Mouse (Mus musculus): ENCODE results near the gene Bmp8b.
"Not testable (repeated sequence)": the region's sequence is repeated elsewhere in the genome, so short reads cannot be mapped to it uniquely, and the experiment has no call there.

The Bmp8b gene

DNA sequence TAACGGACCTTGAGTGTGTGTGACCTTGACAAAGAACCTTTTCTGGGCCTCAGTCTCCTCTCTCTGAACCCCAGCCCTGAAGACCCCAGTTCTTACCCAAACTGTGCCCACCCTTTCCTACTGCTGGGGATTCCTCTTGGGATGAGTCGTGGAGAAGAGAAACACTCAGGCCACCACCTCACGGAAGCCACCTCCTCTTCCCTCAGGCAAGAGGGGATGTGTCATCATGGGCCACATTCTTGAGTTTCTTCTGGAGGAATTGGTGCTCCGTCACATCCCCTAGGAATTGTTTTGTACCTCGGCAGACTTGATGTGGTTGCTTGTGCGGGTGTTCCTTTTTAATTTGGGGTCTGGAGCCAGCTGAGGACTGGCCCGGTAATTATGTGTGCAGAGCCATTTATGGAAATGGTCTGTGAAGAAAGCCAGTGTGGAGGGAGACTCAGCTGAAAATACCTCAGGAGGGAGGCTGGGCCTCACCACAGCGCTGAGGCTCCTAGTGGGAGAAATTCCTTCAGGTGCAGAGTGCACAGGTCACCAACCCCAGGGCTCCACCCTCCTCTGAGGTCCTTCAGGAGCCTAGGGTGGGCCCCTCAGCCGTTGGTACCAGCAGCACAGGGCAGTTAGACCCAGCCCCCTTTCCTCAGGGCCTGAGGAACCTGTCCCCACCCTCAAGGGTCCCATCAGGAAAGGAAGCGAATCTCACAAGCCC is 6.5 kb downstream of the Bmp8b start:
- DNase-seq = not testable (repeated sequence)

DNA sequence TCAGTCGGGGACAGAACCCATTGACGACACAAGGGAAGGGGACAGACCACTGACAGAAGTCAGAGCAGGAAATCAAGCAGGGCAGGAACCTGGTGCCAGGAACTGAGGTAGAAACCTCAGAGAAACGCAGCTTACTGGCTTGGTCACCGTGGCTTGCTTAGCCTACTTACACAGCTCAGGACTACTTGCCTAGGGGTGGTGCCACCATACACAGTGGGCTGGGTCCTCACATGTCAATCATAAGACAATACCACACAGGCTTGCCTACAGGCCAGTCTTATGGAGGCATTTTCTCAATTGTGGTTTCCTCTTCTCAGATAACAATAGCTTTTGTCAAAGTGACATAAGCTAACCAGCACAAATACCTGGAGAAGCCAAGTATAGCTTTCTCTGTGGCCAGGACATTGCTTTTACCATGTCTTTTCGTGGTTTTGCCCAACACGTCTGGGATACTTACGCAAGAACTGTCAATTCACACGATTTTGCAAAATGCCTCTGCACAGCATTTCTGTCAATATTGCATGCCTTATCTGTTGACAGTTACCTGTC is 7.3 kb downstream of the Bmp8b start:
- no peak for DNase-seq

DNA sequence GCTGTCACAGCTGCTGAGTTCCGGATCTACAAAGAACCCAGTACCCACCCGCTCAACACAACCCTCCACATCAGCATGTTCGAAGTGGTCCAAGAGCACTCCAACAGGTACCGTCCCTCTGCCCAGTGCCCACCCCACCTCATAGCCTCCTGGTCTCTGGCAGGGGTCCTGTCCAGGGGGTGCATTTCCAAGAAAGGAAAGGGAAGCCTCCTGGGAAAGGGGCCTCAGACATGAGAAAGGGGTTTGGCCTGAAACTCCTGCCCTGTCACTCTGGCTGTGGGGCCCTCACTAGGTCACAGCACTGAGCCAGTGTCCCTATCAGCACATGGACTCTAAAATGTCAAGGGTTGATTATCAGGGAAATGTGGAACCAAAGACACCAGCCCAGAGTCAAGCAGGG is 9.7 kb downstream of the Bmp8b start:
- not testable (repeated sequence) for DNase-seq

DNA sequence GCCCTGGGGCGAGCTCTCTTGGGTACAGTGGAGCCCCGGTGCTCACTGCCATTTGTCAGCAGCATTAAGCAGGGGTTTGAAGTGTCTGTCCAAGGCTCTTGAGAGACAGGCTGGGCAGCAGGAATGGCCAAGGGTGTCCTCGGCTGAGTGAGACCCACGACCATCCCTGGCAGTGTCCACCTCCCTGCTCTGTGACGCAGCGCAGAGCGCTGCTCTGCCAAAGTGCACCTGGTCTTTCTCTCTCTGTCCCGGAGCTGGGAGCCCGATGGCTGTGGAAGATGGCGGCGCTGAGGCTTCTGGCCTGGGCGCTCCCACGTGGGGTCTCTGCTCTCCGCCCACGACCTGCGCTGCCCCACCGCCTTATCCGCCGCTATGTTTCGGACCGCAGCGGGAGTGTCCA is 11.0 kb downstream of the Bmp8b start, which contains the start of gene Oxct2b:
TSS of gene Oxct2b (plus strand) at position 256 of the 400 bp plus-strand sequence.
- no peak for DNase-seq

DNA sequence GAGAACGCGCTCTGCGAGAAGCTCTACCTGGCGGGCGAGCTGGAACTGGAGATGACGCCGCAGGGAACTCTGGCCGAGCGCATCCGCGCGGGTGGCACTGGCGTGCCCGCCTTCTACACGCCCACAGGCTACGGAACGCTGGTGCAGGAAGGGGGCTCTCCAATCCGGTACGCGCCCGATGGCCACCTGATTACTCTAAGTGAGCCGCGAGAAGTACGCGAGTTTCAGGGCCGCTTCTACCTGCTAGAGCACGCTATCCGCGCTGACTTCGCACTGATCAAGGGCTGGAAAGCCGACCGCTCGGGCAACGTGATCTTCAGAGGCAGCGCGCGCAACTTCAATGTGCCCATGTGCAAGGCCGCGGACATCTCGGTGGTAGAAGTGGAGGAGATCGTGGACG is 11.7 kb downstream of the Bmp8b start:
- not testable (repeated sequence) for DNase-seq

DNA sequence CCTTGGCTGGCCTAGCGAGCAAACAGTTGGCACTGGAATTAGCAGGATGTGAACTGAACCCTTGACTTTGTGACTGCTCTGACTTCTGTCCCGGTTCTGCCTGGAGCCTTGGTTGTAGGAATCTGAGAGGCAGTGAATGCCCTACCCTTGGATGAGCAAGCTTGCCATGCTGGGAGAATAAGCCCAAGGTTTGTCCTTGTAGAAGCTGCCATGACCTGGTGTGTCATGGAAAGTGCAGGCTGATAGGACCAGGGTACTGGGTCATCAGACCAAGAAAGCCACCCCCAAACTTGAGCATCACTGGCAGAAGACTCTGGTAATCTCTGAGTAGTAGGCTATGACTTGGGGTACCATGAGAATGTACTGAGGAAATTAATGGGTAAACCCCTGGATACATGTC is 16.3 kb downstream of the Bmp8b start:
- DNase-seq = no peak

DNA sequence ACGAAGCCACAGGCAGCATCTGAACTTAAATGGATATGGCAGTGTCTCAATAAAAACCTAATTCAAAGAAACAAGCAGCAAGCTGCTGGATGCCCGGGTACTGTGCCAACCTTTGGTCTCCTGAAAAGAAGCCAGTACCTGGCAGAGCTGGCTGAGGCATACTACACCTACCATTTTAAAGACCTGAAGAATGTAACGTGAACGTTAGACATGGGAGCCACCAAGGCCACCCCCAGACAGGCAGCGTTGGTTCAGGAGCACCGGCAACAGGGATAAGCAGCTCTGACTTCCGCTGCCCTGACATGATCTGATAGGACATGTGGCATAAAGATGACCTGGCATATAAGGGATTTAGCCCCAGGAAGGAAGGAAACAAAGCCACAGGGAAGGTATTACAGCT is 21.7 kb downstream of the Bmp8b start:
- peak; percentile 57 to 58 for DNase-seq

DNA sequence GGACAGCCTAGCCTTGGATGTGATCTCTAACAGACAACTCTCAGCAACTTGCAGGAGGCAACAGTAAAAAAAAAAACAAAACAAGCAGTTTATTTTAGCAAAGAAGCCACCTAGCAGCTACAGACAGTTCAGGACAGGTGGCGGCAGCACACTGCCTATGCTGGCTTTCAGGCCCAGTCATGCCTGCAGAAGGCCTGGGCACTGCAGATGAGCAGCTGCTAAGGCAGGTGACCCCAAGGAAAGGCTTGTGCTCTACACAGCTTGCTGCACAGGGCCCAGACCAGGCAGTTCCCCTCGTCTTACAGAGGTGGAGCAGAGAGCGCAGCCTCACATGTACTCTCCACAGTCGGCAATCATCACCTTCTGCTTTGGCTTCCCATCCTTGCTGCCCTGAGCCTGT is 22.1 kb downstream of the Bmp8b start:
- DNase-seq = peak; percentile 27 to 32

DNA sequence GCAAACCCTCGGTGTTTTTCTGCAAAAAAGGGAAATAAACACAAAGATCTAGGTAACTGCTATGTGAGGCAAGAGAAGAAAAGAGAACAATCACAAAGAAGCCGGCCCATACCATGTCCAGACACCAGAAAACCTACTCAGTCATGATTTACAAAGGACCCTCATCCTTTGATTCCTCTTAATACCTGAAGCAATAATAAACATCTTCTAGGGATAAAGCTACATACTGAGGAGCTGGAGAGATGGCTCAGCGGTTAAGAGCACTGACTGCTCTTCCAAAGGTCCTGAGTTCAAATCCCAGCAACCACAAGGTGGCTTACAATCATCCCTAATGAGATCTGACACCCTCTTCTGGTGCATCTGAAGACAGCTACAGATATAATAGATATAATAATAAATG is 32.6 kb downstream of the Bmp8b start:
- no peak for DNase-seq

DNA sequence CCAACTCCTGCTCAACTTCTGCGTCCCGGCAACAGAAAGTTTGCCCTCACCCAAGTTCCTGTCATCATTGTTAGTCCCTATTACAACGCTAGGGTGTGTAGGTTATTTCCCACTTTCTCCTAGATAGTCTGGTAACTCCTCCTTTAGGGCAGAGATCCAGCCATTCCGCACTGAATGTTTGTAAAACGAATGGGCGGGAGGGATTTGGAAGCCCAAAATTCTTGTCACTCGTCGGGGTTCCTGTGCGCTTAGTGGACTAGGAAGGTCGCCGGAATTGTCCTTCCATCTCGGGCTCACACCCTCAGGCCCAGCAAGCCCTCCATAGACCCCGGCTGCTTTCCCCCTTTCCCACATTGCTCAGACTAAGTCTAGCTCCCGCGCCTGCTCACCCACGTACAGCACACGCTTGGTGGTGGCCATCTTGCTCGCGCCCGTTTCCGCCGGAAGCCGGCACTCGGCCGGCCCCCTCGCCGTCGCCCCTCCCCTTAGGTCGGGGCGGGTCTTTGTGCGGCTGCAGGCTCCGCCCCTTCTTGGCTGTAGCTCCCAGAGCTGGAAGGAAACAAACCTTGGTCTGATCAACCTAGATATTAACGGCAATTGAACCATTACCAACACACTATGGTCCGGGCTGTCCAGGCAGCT is 34.7 kb downstream of the Bmp8b start, which contains the start of gene Ppie:
TSS of gene Ppie (minus strand) at position 439 of the 642 bp plus-strand sequence.
- peak; percentile 73 to 79 for DNase-seq

DNA sequence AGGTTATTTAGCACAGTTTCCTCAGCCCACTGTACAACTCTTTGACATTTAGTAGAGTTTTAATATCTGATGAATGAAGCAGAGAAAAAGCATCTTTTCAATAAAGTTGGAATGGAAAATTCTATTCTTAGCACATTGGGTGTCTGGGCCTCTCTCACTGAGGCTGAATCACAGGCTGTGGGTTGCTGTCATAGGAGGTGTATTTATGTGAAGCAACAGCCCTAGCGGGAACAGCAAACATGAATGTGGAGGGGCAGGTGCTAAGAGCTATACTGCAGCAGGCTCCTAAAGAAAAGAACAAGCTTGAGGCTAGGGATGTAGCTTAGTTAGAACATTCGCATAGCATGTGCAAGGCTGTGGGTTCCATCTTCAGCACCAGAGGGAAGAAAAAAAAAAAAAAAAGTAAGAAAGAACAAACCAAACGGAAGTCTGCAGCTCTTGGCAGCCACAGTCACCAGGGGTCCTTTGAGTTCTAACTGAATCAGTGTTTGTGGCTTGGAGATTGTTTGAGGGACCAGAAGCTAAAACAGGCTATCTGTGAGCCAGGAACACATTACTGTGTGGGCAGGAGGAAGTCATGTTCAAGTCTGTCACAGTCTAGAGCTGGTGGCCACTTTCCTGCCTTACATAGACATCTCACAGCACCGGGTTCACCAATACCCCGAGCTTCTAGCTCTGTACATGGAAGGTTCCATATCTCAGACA is 42.6 kb downstream of the Bmp8b start:
- no peak for DNase-seq

DNA sequence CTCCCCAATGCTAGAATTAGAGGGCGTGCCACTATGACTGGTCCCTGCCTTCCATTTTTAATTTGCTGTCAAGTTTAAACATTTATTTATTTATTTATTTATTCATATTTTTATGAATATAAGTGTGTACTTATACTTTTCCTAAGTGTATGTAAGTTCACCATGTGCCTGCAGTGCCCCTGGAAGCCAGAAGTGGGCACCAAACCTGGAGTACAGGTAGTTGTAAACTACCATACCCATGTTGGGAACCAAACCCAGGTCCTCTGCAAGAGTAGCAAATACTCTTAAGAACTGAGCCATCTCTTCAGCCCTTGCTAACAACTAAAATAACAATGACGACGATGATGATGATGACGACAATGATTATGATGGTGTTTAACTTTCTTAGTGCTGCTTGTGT is 47.0 kb downstream of the Bmp8b start:
- no peak for DNase-seq

DNA sequence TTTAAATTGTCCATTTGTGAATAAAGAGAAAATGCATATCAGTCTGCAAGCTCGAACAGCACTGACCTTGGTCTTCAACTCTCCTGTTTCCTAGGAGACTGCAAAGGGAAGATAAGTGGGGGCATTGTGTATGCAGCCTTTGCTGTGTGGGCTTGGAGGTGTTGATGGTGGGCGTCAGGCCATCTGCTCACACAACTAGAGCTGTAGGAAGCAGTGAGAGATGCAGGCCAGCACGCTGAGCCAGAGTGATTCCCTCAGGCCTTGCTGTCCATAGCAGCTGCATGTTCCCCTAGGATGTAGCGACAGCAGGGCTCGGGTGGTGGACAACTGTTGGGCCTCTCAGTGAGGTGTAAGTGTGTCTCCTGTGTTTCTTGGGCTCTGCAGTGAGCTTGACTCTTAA is 48.0 kb downstream of the Bmp8b start:
- no peak for DNase-seq

DNA sequence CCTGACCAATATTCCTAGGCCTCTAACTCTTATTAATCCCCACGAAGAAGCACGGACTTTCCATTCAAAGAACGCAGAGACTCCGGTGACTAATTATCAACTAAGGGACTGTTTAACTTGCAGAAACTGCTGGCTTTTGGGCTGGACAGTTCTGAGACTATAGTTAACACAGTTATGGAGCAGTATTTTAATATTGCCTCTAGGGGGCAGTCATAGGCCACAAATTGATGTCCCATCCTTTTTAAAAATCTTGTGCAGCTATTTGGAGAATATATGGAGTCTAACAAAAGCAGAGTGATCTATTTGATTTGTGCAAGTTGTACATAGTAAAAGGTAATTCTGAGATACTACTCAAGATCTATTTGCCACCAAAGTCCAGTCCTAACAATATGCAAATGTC is 50.0 kb downstream of the Bmp8b start:
- DNase-seq = peak in 1 of 2 experiments; percentile 51

DNA sequence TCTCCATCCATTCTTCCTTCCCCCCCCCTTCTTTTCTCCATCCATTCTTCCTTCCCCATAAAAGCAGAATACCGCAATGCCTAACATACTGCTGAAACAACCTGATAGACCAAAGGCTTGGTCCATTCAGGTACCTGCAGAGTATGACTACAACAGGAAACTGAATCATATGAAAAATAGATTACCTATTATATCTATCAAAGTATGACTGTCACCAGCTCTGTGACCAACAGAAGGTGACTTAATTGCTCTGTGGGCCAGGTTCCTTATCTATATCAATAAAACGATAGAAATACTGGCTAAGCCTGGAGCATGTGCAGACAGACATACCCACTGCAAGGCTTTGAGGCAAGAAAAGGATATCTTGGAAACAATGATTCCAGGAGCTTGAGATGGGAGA is 50.5 kb downstream of the Bmp8b start:
- no peak for DNase-seq

DNA sequence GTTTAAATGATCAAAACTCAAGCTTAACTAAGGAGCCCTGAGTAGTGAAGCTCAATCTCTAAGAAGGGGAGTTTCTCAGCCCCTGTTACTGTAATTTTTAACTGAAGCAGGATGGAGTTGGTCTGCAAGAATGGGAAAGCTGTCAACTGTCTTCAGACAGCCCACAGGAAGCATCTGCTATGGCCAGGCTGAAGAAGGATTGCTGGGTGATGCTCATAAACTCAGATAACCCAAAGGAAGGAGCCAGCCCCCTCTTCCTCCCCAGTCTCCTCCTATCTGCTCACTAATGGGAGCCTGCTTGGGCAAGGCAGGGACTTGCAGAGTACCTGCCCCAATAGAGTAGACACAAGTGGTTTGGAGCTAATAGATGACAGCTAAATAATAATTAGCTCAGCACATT is 50.9 kb downstream of the Bmp8b start:
- DNase-seq = no peak

DNA sequence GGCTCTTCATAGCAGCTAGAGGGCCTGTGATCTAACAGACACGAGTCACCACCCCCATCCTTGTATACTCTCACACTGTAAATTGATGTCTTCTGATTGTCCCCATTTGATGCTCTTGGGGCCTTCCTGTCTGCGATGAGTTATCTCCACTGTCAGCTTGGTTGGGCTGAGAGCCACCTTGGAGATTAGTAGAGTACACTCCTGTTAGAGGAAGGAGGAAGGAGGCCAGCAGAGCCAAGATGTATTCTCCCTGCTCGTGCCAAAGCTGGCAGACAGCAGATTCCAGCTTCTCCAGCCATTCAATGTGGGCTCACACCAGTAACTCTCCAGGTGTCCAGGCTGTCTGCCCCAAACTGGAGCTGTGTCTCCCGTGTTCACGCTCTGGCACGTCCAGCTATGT is 55.6 kb downstream of the Bmp8b start:
- DNase-seq = no peak

DNA sequence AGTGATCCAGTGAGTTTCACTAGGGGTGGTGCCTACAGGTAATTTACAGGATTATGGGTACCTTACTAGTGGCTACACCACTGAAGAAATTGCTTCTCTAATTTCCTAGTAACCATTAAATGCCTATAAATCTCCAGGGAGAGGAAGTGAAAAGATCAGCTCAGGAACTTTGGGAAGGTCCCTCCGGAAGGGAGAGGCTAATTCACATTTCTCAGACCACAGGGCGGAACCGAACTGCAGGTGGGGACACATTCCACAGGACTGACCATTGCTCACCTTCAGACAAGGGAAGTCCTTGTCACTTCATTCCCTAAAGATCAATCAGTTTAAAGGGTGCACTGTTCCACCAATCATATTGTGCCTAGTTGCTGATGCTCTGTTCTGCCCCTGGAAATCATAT is 56.3 kb downstream of the Bmp8b start:
- DNase-seq = not testable (repeated sequence)

DNA sequence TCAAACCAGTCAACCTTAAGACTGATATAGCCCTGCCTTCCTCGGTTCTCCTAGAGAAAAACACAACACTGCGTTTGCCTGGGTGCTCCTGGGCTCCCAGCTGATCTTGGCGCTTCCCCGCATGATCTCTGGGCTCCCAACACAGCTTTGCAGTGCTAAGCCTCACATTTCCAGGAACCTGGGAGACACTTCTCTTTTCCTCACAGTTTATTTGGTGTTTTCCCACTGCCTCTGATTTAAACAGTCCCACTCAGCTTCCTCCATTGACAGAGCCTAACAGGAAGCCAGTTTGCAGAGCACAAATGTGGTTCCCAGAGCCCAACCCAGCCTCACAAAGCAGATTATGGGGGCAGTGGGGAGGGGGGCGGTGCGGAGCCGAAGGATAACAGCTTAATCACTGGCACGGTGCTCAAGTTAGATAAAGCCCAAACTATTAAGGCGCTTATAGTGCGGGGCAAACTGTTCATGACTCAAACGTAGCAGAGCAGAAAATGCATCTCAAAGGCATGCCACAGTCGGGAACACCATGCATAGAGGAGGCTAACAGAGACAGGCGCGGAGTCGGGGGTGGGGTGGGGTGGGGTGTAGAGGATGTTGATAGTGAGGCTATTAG is 57.4 kb downstream of the Bmp8b start:
- no peak for DNase-seq

DNA sequence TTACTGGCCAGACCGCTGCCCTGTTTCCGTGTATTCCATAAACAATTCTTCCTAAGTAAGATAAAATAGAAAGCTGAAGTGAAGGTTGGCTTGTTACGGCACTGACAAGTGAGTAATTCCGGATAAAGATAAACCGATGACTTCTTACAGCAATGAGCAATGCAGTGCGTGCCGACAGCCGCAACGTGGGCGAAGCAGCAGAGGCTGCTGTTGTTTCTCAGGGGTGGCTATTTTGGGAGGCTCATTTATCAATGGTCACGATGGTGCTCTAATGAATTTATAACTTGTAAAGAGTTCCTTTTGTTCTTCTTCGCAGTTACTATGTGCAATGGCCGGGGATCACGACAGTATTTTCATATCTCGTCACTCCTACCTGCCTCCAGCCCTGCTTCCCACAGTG is 59.2 kb downstream of the Bmp8b start:
- no peak for DNase-seq

DNA sequence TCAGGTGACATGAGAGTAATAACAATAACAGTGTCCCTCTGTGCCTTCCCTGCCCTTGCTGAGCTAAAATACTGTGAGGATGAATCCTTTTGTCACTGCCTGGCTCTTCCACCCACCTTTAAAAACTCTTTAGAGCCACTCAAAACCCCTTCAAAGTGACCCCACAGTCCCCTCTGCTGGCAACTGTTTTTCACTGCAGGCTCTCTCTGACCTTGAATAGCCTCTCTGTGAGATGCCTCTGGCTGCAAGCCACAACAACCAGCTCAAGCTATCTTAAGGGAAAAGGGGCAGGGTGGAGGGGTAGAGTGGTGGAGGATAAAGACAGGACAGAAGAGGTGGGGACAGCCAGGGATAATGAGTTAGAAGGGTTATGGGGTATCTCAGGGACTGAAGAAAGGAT is 66.8 kb downstream of the Bmp8b start:
- DNase-seq = no peak

All from cerebellum, postnatal 36 days (tissue).